Comparison of ENCODE assay signal across 24 mouse cellular contexts in the genomic region with DNA sequence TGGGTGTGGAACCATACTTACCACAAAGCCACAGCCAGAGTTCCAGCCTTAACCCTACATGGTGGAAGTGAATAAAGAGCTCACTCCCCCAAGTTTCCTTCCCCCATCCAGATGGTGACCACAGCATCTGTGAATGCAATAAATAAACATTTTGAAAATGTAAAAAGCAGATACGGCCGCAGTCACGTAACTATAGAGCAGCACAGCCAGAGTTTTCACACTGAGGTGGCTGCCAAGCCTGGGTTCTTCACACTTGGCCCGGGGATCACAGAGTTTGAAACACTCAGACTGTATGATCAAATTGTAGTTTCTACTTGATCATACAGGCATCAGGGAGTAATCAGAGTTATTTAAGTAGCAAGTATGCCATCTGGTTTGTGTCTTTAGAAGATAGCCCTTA.
DNase-seq lines count a peak whose midpoint lies in the region; ATAC-seq lines count a peak whose summit lies in the region.
"Had no signal": no experiment of that assay in that cellular context is flagged by ENCODE, and none has a peak within 500 bp of the region (broad histone marks: within the 10 kb centered on the region; RNA-seq: fewer than 3 reads in every experiment).

No protein-coding gene starts in this region.

- intact Hi-C loops in heart, postnatal 14 days (cut with DNase I), result no loop called here

- no peaks in the 10 kb centered on the region for H3K27me3 ChIP-seq in heart, embryonic 10.5 days (ENCODE audit: insufficient read depth, poor library complexity, severe bottlenecking)
- H3K27me3 ChIP-seq in heart, embryonic 11.5 days (ENCODE audit: control insufficient read depth, insufficient read depth, low read length), result no peaks in the 10 kb centered on the region
- H3K27me3 ChIP-seq: embryonic facial prominence, embryonic 13.5 days; forebrain, embryonic 13.5 days; hindbrain, embryonic 12.5 days; hindbrain, embryonic 15.5 days had no signal

- H3K9ac ChIP-seq in heart, embryonic 11.5 days (ENCODE audit: low read depth, low read length), result no peak overlapping the region
- H3K9ac ChIP-seq: embryonic facial prominence, embryonic 13.5 days; forebrain, embryonic 13.5 days; hindbrain, embryonic 12.5 days; hindbrain, embryonic 15.5 days had no signal

- no peaks in the 10 kb centered on the region for H3K36me3 ChIP-seq in heart, embryonic 10.5 days
- no peaks in the 10 kb centered on the region for H3K36me3 ChIP-seq in heart, embryonic 11.5 days (ENCODE audit: control insufficient read depth, insufficient read depth, low read length)
- H3K36me3 ChIP-seq: embryonic facial prominence, embryonic 13.5 days; forebrain, embryonic 10.5 days; hindbrain, embryonic 12.5 days; hindbrain, embryonic 15.5 days had no signal

- no peak for ATAC-seq in heart, embryonic 11.5 days (replicated peaks; ENCODE audit: insufficient number of reproducible peaks, low FRiP score, low TSS enrichment)
- ATAC-seq: CD4-positive, CD25-positive, alpha-beta regulatory T cell, adult 4 months; forebrain, embryonic 13.5 days; forebrain, embryonic 16.5 days; intestine, postnatal 0 days had no signal

- H3K4me3 ChIP-seq in heart, embryonic 10.5 days, result no peak overlapping the region
- no peak overlapping the region for H3K4me3 ChIP-seq in heart, embryonic 11.5 days (ENCODE audit: low read depth, low read length)
- H3K4me3 ChIP-seq: embryonic facial prominence, embryonic 13.5 days; forebrain, embryonic 10.5 days; forebrain, embryonic 13.5 days; hindbrain, embryonic 12.5 days; hindbrain, embryonic 15.5 days had no signal

- DNase-seq in heart, adult 11 months, result peak; percentile 95
- no peak for DNase-seq in heart, embryonic 10.5 days (ENCODE audit: low spot score)
- DNase-seq in heart, adult 9 months (ENCODE audit: low spot score in 2 of 2), result peak; percentile 3 to 36
- DNase-seq in A20 (ENCODE audit: low read depth, low spot score), result peak; percentile 70
- DNase-seq in heart, postnatal 14 days, result peak; percentile 14 to 15
- no peak for DNase-seq in kidney, adult 18-20 months
- DNase-seq: adrenal gland, adult 2 months; adrenal gland, postnatal 14 days; cerebellum, adult 11 months; cerebellum, adult 2 months; cerebellum, adult 9-11 months; cerebellum, postnatal 25 days; gastrocnemius, postnatal 10 days; gastrocnemius, postnatal 36 days; kidney, adult 8-10 months had no signal

- no peak overlapping the region for H3K27ac ChIP-seq in heart, embryonic 10.5 days
- H3K27ac ChIP-seq in heart, embryonic 11.5 days (ENCODE audit: low read depth, low read length), result no peak overlapping the region
- H3K27ac ChIP-seq: embryonic facial prominence, embryonic 13.5 days; forebrain, embryonic 10.5 days; forebrain, embryonic 13.5 days; hindbrain, embryonic 12.5 days; hindbrain, embryonic 15.5 days had no signal

- no peak overlapping the region for H3K4me2 ChIP-seq in heart, embryonic 11.5 days
- H3K4me2 ChIP-seq: embryonic facial prominence, embryonic 13.5 days; forebrain, embryonic 13.5 days; hindbrain, embryonic 12.5 days; hindbrain, embryonic 15.5 days had no signal

- no peaks in the 10 kb centered on the region for H3K9me3 ChIP-seq in heart, embryonic 10.5 days
- no peaks in the 10 kb centered on the region for H3K9me3 ChIP-seq in heart, embryonic 11.5 days (replicated peaks; ENCODE audit: control insufficient read depth, low read length)
- H3K9me3 ChIP-seq: embryonic facial prominence, embryonic 13.5 days; forebrain, embryonic 10.5 days; forebrain, embryonic 13.5 days; hindbrain, embryonic 12.5 days; hindbrain, embryonic 15.5 days had no signal

- 89% methylated on average over 4 of the region's 4 CpGs for WGBS in heart, embryonic 10.5 days
- 82% methylated on average over 4 of the region's 4 CpGs for WGBS in heart, embryonic 11.5 days (ENCODE audit: insufficient replicate concordance)

- no peaks in the 10 kb centered on the region for H3K4me1 ChIP-seq in heart, embryonic 10.5 days
- H3K4me1 ChIP-seq in heart, embryonic 11.5 days (ENCODE audit: control insufficient read depth, insufficient read depth, low read length), result no peaks in the 10 kb centered on the region
- H3K4me1 ChIP-seq: forebrain, embryonic 10.5 days; forebrain, embryonic 13.5 days; hindbrain, embryonic 12.5 days; hindbrain, embryonic 15.5 days had no signal

Comparison
In these comparisons a context has a peak if more than half of its experiments do, and no peak if none do; other contexts are left out.
1. DNase-seq: peak in heart, adult 11 months (single experiment), heart, adult 9 months (2 of 2), A20 (single experiment) and heart, postnatal 14 days (2 of 2); none in heart, embryonic 10.5 days (single experiment) and kidney, adult 18-20 months (single experiment).